Mouse (Mus musculus) adrenal gland, postnatal 10 days (tissue): ENCODE data around the gene Iqsec3. TPM values are rescaled to one million over a fixed set of nuclear protein-coding genes. Genes with fewer than 3 reads are reported as not detected.

ENCODE experiments used
- DNase-seq: peaks from one replicate; pipeline ENCODE4 v3.0.0; 2021; ENCODE audit warnings: mixed read lengths
- total RNA-seq, 2 experiments: library from RNA; stranded (reverse); gene quantifications; 2 replicates each; pipeline ENCODE4 v1.2.3; 2021

Gene Iqsec3
- total RNA-seq, 2 experiments from 2014 or later, result 3.1 to 4.5 TPM

DNA sequence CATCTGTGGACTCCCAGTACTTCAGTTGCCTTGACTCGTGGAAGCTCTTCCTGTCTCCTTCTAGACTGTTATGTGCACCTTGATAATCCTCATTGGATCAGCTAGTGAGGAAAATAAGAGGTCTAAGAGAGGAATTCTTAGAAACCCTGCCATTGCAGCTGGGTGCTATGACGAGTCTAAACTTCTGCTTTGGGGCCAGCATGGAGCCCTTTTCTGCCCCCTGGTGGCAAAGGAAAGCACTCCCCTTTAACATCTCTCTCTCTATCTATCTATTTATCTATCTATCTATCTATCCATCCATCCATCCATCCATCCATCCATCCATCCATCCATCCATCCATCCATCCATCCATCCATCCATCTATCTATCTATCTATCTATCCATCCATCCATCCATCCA is 106.9 kb downstream of the Iqsec3 start:
- DNase-seq, result peak; percentile 68

GRCm38 (mm10) chr6:121363956-121364355 is 109.5 kb downstream of the Iqsec3 start:
- no peak for DNase-seq

DNA sequence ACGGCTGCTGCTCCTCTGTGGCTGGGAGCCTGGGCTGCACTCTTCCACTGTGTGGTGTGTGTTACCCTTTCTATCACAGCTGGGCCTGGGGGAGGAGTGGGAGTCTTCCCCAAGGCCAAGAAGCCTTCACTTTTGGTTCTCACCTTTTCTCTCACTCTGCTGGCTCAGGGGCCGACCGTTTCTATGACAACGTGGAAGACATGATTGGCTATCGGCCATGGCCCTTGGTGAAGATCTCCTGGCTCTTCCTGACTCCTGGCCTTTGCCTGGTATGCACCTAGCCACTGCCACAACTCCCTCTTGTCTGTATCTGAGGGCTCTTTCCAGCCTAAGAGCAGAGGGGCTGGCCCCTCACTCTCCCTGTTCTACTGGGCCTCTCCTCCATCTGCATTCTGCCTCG is 110.4 kb downstream of the Iqsec3 start:
- DNase-seq, result no peak

GRCm38 (mm10) chr6:121357232-121357631 is 116.2 kb downstream of the Iqsec3 start:
- no peak for DNase-seq

DNA sequence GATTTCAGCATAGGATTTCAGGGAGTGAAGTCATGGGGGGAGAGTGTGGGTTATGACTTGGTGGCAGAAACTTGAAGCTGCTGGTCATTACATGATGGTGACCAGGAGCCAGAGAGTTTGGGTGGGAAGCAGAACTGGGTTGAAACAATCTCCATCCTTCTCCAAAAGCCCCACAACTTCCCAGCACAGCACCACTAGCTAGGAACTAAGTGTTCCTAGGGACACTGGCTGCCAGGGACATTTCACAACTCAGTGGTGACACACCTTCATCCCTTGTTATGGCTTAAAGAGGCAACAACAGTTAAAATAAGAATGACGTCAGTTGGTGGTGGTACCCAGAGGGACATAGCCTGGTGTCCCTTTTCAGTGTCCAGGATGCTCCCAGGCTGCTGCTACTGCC is 117.4 kb downstream of the Iqsec3 start:
- no peak for DNase-seq

DNA sequence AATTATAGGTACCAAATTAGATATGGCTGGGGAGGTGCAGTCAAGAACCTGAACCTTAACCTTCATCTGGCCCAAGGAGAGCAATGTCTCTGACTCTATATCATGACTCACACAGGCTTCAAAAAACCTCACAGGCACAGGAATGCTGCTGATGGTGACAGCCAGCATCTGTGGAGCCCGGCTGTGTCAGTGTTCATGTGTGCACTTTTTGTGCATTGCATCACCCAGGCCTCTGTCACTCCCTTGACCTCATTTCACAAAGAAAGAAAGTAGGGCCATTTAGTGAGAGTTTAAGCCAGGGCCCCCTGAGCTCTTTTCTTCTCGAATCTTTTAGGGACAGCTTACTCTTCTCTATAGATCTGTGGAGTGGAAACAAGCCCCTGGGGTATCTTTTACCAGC is 121.2 kb downstream of the Iqsec3 start:
- DNase-seq, result peak; percentile 29

- peak; percentile 36 for DNase-seq
These were observed 127.0 kb downstream of the Iqsec3 start for GRCm38 (mm10) chr6:121346428-121346827.

- no peak for DNase-seq
These were observed 129.1 kb downstream of the Iqsec3 start for GRCm38 (mm10) chr6:121344329-121344728.

- DNase-seq, result no peak
These were observed 129.7 kb downstream of the Iqsec3 start for GRCm38 (mm10) chr6:121343771-121344123.

- DNase-seq, result no peak
These were observed 130.3 kb downstream of the Iqsec3 start, which contains the start of gene Slc6a12 for GRCm38 (mm10) chr6:121343026-121343770. TSS of gene Slc6a12 (plus strand) at chr6:121343076.

- no peak for DNase-seq
These were observed 131.8 kb downstream of the Iqsec3 start for GRCm38 (mm10) chr6:121341650-121342049.

- no peak for DNase-seq
These were observed 135.0 kb downstream of the Iqsec3 start for GRCm38 (mm10) chr6:121338519-121338896.

DNA sequence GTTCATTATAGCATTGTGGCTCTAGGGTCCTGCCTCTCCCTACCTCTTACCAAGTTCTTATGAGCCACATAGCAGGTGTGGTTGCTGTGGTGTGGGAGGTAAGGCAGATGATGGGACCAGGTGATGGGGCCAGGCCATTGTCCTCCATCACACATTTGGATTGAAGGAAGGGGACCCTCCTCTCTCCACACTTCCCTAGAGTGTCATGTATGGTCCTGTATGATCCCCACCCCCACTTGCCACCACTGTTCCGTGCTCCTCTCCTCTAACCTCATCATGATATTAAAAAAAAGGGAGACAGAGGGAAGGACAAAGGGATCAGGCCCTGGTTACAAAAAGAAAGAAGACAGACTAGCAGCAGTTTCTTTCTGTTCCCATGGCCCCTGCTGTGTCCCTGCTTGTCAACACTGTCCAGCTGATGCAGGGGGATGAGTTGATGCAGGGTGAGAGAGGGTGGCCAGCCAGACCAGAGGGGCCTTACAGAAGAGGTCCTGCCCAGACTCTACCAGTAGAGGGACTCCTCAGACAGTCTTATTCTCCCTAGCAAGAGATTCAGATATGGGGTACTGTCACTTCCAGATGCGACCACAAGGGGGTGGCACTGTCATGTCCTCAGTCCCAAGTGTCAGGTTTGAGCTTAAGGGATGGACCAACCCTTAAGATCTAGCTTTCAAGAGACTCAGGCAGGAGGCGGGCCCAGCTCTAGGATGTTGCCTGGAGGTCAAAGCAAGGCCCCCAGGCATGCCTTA is 135.5 kb downstream of the Iqsec3 start:
- DNase-seq, result peak; percentile 88

- DNase-seq, result no peak
These were observed 136.2 kb downstream of the Iqsec3 start for GRCm38 (mm10) chr6:121337229-121337628.

- peak; percentile 28 for DNase-seq
These were observed 136.9 kb downstream of the Iqsec3 start for GRCm38 (mm10) chr6:121336558-121336957.

GRCm38 (mm10) chr6:121335841-121336240 is 137.6 kb downstream of the Iqsec3 start:
- no peak for DNase-seq

GRCm38 (mm10) chr6:121329848-121330508 is 143.5 kb downstream of the Iqsec3 start:
- no peak for DNase-seq

DNA sequence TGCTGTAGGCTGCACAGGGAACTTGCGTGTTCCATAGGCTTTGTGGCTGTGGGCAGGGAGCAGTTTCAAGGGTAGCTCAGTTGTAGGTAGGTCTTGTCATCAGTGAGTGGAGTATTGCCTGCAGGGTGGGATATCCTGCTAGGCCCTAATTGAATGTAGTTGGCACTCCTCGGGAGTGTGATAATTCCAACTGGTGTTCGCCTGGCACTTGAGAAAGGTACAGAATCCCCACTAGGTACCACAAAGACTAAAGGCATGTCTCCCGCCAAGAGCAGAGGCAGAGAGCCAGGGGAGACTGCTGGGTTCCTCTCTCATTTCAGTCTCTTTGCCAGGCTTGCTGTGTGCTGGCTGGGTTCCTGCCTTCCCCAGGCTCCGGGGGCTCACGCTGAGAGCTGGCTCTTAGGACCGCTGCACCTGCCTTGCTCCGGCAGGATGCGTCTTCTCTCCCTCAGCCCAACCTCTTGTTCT is 145.0 kb downstream of the Iqsec3 start:
- DNase-seq, result no peak

DNA sequence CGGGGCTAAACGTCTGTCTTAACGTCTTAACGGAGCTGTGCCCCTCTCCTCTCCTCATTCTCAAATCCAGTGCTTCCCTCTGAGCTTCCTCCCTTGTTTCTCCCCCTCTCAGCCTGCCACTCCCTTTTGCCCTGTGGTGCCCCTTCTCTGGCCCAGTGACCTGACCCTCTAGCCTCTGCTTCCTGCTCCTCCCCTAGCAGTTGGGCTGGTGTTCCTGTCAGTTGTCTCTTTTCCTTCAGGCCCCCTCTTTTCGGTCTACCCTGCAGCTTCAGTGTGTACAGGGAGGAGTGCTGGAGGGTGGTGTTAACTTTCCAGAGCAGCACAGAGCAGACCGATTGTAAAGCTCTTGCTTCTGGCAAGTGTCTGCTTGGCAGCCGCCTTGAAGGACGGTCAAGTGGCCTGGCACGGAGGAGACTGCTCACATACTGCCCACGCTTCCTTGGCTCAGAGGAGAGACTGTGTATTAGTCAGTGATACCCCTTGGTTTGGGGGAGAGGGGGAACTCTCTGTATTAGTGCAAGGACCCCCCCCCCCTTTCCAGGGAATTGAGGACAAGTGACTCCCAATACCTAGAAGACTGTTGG is 146.9 kb downstream of the Iqsec3 start:
- DNase-seq, result peak; percentile 50

- no peak for DNase-seq
These were observed 147.7 kb downstream of the Iqsec3 start for GRCm38 (mm10) chr6:121325740-121326139.

GRCm38 (mm10) chr6:121325298-121325697 is 148.2 kb downstream of the Iqsec3 start:
- DNase-seq, result no peak
